Mouse (Mus musculus) embryonic facial prominence, embryonic 11.5 days (tissue): ENCODE measurements around the gene Tmem8. TPM values are rescaled to one million over a fixed set of nuclear protein-coding genes. Genes with fewer than 3 reads are reported as not detected.
"Not testable (repeated sequence)": the region's sequence is repeated elsewhere in the genome, so short reads cannot be mapped to it uniquely, and the experiment has no call there.

Experiments
- ATAC-seq: fragments of 200-750 bp; cut with Nextera tagmentation; replicated peaks from 2 replicates; pipeline ENCODE4 v1.8.0; 2017; ENCODE audit warnings: low read depth; ENCODE audit not compliant: insufficient number of reproducible peaks, low FRiP score, low TSS enrichment
- DNase-seq: peaks from one replicate; pipeline ENCODE4 v3.0.0-alpha.2; 2015; ENCODE audit warnings: low spot score
- H3K27ac ChIP-seq: fragments of 300-500 bp; sonication (generic); replicated peaks from 2 replicates; pipeline ENCODE4 v1.5.1; 2014; ENCODE audit warnings: mild to moderate bottlenecking, low read depth, low read length, control low read depth
- H3K27me3 ChIP-seq: fragments of 300-500 bp; sonication (generic); 2 replicates; pipeline ENCODE4 v1.6.1; 2014; ENCODE audit warnings: mild to moderate bottlenecking, low read length, moderate library complexity, mixed read lengths; ENCODE audit not compliant: control insufficient read depth, insufficient read depth
- H3K36me3 ChIP-seq: fragments of 300-500 bp; sonication (generic); replicated peaks from 2 replicates; pipeline ENCODE4 v1.6.1; 2014; ENCODE audit warnings: low read depth, mild to moderate bottlenecking, low read length, moderate library complexity, mixed read lengths; ENCODE audit not compliant: control insufficient read depth, insufficient read depth
- H3K4me1 ChIP-seq: fragments of 300-500 bp; sonication (generic); 2 replicates; pipeline ENCODE4 v1.6.1; 2014; ENCODE audit warnings: low read length, mixed read lengths; ENCODE audit not compliant: control insufficient read depth, insufficient read depth
- H3K4me2 ChIP-seq: fragments of 300-500 bp; sonication (generic); 2 replicates; pipeline ENCODE4 v1.6.1; 2014; ENCODE audit warnings: low read depth, mild to moderate bottlenecking, control low read depth, low read length, moderate library complexity
- H3K4me3 ChIP-seq: fragments of 300-500 bp; sonication (generic); 2 replicates; pipeline ENCODE4 v1.5.1; 2014; ENCODE audit warnings: low read depth, low read length, control low read depth
- H3K9ac ChIP-seq: fragments of 300-500 bp; sonication (generic); replicated peaks from 2 replicates; pipeline ENCODE4 v1.6.1; 2014; ENCODE audit warnings: mild to moderate bottlenecking, control low read depth, low read length
- H3K9me3 ChIP-seq: fragments of 300-500 bp; sonication (generic); replicated peaks from 2 replicates; pipeline ENCODE4 v1.6.1; 2016; ENCODE audit warnings: mild to moderate bottlenecking, low read length, inconsistent platforms, mixed read lengths; ENCODE audit not compliant: control insufficient read depth
- WGBS: fragments of 180-500 bp; shearing (Covaris S2); extraction: QIAGEN DNeasy Blood & Tissue Kit; methylation state at CpG from one replicate; pipeline ENCODE4 v1.1.7; 2014; 5-methylcytosine and 5-hydroxymethylcytosine counted together
- polyA plus RNA-seq: library from polyadenylated mRNA; unstranded; fragments of >200 nt; fragmentation: Nextera tagmentation; extraction: Ambion mirVana; gene quantifications from 2 replicates; pipeline ENCODE4 v1.2.1, GENCODE M21; 2014

The Tmem8 gene
- polyA plus RNA-seq, 1 experiment from 2014 or later: 0.48 TPM

DNA sequence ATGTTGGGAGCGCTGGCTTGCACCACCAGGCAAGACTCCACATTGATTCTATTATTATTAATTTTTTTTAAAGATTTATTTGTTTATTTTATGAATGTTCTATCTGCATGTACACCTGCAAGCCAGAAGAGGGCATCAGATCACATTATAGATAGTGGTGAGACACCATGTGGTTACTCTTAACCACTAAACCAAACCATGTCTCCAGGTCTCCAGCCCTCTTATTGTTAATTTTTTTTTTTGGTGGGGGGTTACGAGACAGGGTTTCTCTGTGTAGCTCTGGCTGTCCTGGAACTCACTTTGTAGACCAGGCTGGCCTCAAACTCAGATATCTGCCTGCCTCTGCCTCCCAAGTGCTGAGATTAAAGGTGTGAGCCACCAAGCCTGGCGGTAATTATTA lies 13.8 kb upstream of the Tmem8 start:
- not testable (repeated sequence) for H3K27me3 ChIP-seq, H3K4me3 ChIP-seq, H3K27ac ChIP-seq, H3K9me3 ChIP-seq, H3K4me2 ChIP-seq, H3K36me3 ChIP-seq, H3K9ac ChIP-seq, ATAC-seq, H3K4me1 ChIP-seq
- DNase-seq: peak; percentile 30
- WGBS: 51% methylated on average over 3 of the region's 3 CpGs

GRCm38 (mm10) chr17:26100166-26100565 lies 12.9 kb upstream of the Tmem8 start:
- no peaks in the 10 kb centered on the region for H3K9me3 ChIP-seq

GRCm38 (mm10) chr17:26101478-26101877 lies 11.6 kb upstream of the Tmem8 start:
- no peak overlapping the region for H3K4me2 ChIP-seq
- DNase-seq: peak; percentile 15

More at GRCm38 (mm10) chr17:26100166-26100565, 12.9 kb upstream of the Tmem8 start:
- Histone ChIP-seq H3K4me3 (no peak overlapping the region), H3K4me2 (no peak overlapping the region), H3K27ac (no peak overlapping the region), H3K36me3 (no peaks in the 10 kb centered on the region), H3K9ac (no peak overlapping the region), H3K4me1 (no peaks in the 10 kb centered on the region), H3K27me3 (no peaks in the 10 kb centered on the region)
- DNase-seq (no peak), ATAC-seq (no peak)
- 41% methylated on average over 2 of the region's 2 CpGs for WGBS

DNA sequence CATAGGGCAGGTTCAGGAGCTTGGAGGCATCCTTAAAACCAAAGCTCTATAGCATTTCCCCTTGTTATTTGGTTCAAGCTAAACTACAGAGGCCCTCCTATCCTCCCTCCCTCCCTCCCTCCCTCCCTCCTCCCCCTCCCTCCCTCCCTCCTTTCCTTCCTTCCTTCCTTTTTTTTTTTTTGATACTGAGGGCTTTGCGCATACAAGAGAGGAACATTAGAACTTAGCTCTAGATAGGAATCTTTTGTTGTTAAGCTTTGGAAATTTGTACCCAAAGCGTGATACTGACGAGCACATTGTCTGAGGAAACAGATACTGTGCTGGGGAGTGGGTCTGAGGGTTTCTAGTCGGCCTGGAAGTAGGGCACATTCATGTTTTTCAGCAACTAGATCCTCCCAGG lies 7.5 kb upstream of the Tmem8 start:
- Histone ChIP-seq H3K4me3 (no peak overlapping the region), H3K27ac (no peak overlapping the region), H3K9me3 (no peaks in the 10 kb centered on the region), H3K27me3 (peaks cover under 1% of the 10 kb centered on the region), H3K4me2 (no peak overlapping the region), H3K9ac (no peak overlapping the region), H3K4me1 (no peaks in the 10 kb centered on the region), H3K36me3 (no peaks in the 10 kb centered on the region)
- WGBS: 65% methylated on average over 4 of the region's 4 CpGs
- DNase-seq: no peak
- no peak for ATAC-seq

More at GRCm38 (mm10) chr17:26101478-26101877, 11.6 kb upstream of the Tmem8 start:
- no peak overlapping the region for H3K27ac ChIP-seq
- H3K9ac ChIP-seq: no peak overlapping the region
- H3K4me1 ChIP-seq: no peaks in the 10 kb centered on the region
- no peaks in the 10 kb centered on the region for H3K27me3 ChIP-seq
- H3K9me3 ChIP-seq: no peaks in the 10 kb centered on the region
- H3K4me3 ChIP-seq: no peak overlapping the region
- no peak for ATAC-seq
- H3K36me3 ChIP-seq: no peaks in the 10 kb centered on the region
- WGBS: 53% methylated on average over 2 of the region's 4 CpGs

DNA sequence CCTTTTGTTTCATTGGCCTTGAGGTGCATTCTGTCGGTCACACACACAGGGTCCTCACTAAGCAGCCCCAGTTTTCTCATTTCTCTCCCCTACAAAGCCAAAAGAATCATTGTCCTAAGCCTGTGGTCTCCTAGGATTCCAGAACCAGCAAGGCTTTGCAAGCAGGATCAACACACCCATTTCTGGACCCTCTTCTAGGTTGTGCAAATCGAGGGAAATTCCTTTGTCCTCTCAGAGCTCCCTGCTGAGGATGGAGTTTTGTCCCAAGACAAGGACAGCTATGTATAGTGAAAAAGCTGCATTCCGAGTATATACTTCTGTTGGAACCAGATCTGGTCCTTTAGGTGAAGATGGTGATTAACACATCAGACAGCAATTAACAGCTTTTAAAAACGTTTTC lies 2.9 kb upstream of the Tmem8 start:
- Histone ChIP-seq H3K36me3 (no peaks in the 10 kb centered on the region), H3K27ac (no peak overlapping the region), H3K4me3 (no peak overlapping the region), H3K9ac (no peak overlapping the region), H3K4me1 (0 out of 2 replicates have a peak, but pooled peaks cover 2% of the 10 kb centered on the region), H3K27me3 (peaks cover 40% of the 10 kb centered on the region), H3K4me2 (no peak overlapping the region), H3K9me3 (no peaks in the 10 kb centered on the region)
- WGBS: 20% methylated on average over 4 of the region's 4 CpGs
- no peak for DNase-seq
- no peak for ATAC-seq

DNA sequence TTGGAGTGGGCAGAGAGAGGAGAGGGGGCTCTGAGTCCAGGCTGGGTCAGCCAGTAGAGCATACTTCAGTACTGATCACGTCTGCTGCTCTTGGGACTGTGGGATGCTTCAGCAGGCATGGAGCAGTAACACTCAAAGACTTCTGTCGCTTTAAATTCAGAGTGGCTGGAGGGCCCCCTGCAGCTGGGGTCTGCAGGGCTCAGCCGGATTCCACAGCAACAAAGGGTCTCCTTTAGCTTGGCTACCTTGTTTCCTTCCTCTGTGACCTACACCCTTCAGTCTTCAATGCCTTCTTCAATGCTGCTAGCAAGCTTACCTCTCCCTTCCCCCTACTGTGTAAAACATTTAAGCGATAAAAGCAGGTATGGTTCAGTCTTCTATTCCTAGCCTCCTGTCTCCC lies 2.1 kb upstream of the Tmem8 start:
- Histone ChIP-seq H3K36me3 (no peaks in the 10 kb centered on the region), H3K27ac (no peak overlapping the region), H3K9me3 (no peaks in the 10 kb centered on the region), H3K4me1 (0 out of 2 replicates have a peak, but pooled peaks cover 2% of the 10 kb centered on the region), H3K4me2 (no peak overlapping the region), H3K9ac (no peak overlapping the region), H3K4me3 (no peak overlapping the region), H3K27me3 (peaks cover 48% of the 10 kb centered on the region)
- ATAC-seq (no peak), DNase-seq (no peak)
- 2% methylated on average over 4 of the region's 4 CpGs for WGBS

DNA sequence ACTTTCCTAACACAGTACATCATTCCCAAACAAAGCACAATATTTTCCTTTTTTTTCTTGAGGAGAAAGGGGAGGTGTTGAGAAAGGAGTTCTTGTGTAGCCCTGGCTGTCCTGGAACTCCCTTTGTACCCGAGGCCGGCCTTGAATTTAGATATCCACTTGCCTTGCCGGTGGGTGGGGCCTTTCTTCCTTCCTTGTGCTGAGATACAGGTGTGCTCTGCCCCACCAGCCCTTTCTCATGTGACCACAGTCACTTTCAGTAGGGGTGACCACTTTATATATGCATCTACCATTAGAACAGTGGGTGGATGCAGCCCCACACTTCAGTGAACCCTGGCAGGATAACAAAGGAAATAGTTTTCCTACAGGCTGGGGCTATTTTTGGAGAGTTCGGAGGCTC lies 1.4 kb upstream of the Tmem8 start:
- no peak for ATAC-seq
- WGBS: 14% methylated on average over 4 of the region's 4 CpGs
- no peak overlapping the region for H3K27ac ChIP-seq
- H3K4me2 ChIP-seq: no peak overlapping the region
- H3K36me3 ChIP-seq: no peaks in the 10 kb centered on the region
- DNase-seq: no peak
- H3K4me1 ChIP-seq: 0 out of 2 replicates have a peak, but pooled peaks cover 2% of the 10 kb centered on the region
- no peak overlapping the region for H3K4me3 ChIP-seq
- H3K27me3 ChIP-seq: peaks cover 48% of the 10 kb centered on the region
- no peaks in the 10 kb centered on the region for H3K9me3 ChIP-seq
- H3K9ac ChIP-seq: no peak overlapping the region

DNA sequence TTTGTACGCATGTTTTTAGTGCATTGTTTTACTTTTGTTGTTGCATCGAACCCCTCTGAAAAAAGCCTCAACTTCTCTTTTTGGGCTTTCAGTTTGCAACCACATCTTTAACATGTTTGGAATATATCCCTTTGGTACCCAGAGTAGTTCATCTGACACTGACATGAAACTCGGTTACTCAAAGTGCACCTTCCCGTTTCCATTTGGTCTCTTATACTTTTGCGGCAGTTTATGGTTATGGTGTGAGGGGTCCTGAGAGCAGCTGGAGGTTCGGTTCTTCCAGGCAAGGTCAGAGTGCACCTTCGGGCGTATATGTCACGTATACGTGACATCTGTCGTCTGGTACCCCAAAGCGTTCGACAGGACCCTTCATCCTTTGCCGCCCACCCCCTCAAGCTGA lies 348 bp upstream of the Tmem8 start:
- no peak overlapping the region for H3K27ac ChIP-seq
- H3K9me3 ChIP-seq: no peaks in the 10 kb centered on the region
- no peaks in the 10 kb centered on the region for H3K36me3 ChIP-seq
- H3K4me2 ChIP-seq: peak overlapping the region; percentile 99
- ATAC-seq (no peak; the same call in 1 of the 2 replicates), DNase-seq (peak; percentile 9)
- H3K4me1 ChIP-seq: 0 out of 2 replicates have a peak, but pooled peaks cover 2% of the 10 kb centered on the region
- 15% methylated on average over 14 of the region's 14 CpGs for WGBS
- H3K4me3 ChIP-seq: peak overlapping the region; percentile 65
- peaks cover 48% of the 10 kb centered on the region for H3K27me3 ChIP-seq
- H3K9ac ChIP-seq: peak overlapping the region; percentile 67
